Mouse (Mus musculus) layer of hippocampus, postnatal 14 days (tissue): Measurements from ENCODE around the gene Myo1d. TPM values are rescaled to one million over a fixed set of nuclear protein-coding genes. Genes with fewer than 3 reads are reported as not detected.
A peak's percentile ranks its signal among the peaks of the same experiment; 100 is the strongest.
"Not testable (repeated sequence)": the region's sequence is repeated elsewhere in the genome, so short reads cannot be mapped to it uniquely, and the experiment has no call there.

ENCODE experiments used
- DNase-seq, 2 experiments: peaks; one replicate each; pipeline ENCODE4 v3.0.0; 2021 to 2022; ENCODE audit warnings: low spot score in 2 of 2, mixed read lengths in 1 of 2
- total RNA-seq, 2 experiments: library from RNA; stranded (reverse); gene quantifications; 2 replicates each; pipeline ENCODE4 v1.2.3; 2021

Myo1d gene
- total RNA-seq, 2 experiments from 2014 or later, result 4.7 to 5.0 TPM

GRCm38 (mm10) chr11:80484191-80484791 lies 295.5 kb downstream of the Myo1d start:
- peak; percentile 75 to 76 for DNase-seq

DNA sequence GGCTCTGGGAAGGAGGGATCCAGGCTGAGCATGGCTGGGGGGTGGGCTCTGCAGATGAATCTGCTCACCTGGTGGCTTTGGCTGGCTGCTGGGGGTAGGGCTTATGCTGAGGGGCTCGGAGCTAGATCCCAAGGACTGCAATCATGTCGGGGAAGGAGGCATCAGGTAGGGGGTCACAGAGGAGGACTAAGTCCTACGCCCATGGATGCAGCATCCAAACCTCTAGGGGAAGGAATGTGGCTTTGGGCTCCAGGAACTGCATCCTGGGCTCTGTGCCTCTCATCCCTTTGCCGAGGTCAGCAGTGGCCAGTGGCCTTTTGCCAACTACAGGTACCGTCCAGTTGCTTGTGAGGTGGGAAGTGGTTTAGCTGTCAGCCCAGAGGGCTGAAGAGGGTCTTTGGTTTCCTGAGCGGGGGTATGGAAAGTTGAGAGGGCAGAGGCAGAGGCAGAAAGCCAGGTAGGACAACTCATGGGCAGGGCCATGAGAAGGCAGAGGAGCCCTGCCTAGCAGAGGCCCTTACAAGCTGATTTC lies 296.2 kb downstream of the Myo1d start:
- DNase-seq, result no peak

DNA sequence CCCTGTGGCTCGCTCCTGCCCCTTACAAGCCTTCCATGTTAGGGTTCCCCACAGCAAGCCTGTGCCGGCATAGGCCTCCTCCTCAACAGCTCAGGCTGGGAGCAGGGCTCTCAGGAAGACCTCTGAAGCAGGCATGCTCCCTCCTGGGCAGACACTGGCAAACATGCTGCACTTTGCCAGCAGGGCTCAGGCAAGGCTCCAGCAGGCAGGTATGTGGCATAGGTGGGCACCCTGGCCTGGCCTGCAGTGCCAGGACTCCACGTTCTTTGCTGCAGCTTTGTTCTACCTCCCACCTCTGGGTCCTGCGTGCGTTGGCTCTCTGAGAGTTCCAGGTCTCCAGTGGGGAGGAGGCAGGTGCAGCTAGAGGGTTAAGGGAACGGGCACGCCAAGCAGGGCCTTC lies 296.9 kb downstream of the Myo1d start:
- DNase-seq, result no peak

DNA sequence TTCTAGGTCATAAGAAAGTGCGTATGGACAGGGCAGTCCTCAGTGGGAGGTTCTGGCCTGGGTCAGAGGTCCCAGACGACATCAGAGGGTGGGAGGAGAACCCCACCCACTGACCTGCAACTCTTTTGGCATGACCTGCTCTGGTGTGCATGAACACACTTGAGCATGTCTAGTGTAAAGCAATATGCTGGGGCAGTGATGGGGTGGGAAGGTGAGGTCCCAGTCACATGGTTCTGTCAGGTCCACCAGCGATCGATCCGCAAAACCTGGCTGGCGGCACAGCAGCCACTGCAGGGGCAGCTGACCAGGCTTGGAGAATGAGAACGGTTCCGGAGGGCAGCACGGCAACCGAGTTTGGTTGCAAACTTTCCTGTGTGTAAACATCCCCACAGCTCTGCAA lies 297.5 kb downstream of the Myo1d start:
- DNase-seq, result no peak

GRCm38 (mm10) chr11:80481409-80482050 lies 298.3 kb downstream of the Myo1d start:
- no peak for DNase-seq

- no peak for DNase-seq
These were observed 299.6 kb downstream of the Myo1d start for GRCm38 (mm10) chr11:80479906-80480866.

DNA sequence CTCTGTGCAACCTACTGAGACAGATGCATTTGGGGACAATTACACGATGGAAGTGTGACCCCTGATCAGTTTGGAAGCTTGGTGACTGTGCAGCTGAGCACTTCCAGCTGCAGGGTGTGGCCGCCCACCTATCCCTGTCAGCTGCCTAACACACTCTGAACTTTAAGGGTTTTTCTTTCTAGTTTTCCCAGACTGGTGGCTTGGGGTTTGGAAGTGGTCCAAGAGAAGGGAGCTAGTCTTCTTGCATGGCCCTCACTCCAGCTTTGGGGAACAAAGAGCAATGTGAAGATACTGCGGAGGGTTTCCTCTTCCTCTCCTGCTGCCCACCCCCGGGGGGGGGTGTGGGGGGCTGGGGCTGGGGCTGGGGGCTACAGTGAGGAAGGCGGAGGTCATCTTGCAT lies 300.4 kb downstream of the Myo1d start:
- peak; percentile 42 to 53 for DNase-seq

DNA sequence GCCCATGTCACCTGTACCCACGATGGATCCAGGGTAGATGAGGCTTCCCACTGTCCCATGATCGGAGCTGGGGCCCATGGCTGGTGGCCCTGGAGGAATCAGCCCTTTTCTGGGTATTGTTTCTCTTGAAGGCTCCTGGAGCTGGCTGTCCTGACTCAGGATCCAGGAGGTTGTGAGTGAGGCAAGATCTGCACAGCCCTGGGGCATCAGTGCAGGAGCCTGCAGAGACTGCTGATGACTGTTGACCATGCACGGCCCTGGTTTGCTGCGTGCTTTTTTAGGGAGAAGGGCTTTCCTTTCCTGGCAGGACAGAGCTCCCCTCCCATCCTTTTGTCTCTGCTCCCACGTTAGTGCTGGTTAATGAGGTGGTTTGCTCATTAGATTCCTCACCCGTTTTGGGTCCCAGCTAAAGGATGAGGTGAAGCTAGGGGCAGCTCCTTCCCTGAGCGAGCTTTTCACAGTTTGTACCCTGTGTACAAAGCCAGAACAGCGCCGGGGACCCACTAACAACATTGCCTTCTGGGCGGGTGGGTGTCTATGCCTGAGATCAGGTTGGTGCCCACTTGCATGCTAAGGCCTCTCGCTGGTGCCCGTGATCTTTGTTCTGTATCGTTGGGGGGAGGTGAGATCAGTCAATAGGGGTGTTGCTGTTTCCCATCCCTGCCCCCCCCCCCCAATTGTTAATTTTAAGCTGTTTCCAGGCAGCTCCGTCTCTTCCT lies 301.0 kb downstream of the Myo1d start:
- peak in 1 of 2 experiments; percentile 33 for DNase-seq

- DNase-seq, result peak; percentile 32 to 57
These were observed 302.3 kb downstream of the Myo1d start for GRCm38 (mm10) chr11:80477341-80478199.

DNA sequence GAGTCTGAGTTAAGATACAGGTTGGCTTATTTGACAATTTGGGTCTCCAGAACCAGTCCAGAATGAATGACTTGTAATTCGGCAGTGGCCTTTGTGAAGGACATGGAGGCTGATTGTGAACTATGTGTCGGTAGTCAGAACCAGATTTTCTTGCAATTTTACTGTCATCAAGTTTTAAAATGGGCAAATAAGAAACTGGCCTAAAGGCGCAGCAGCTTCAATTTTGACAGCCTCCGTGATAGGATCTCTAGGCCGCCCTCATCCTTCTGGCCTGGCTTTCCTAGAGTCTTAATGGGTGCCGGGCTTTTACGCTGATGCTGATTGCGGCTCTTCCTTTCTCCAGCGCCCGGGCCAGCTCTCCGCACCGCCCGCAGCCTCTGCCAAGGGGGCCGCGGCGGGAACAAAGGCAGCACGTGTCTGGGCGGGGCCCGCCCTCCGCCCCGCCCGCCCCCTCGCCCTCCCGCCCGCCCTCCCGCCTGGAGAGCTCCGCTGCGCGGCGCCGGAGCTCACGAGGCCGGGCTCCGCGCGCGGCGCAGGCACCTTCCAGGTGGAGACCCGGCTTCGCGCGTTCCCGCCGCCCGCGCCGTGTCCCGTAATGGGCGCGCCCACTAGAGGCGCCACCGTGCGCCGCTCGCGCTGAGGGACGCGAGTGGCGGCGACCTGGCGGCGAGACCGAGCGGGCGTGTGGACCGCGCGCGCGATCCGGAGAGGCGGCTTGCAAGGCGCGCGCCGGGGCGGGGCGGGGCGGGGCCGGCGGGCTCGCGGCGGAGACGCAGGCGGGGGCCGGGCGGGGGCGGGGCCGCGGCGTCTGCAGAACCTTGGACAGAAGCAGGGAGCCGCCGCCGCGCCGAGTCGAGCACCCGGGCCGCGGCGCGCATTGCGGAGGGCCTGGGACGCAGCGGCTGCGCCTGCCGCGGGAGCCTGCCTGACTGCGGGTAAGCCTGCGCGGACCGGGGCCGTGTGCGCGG lies 303.3 kb downstream of the Myo1d start, which contains the start of gene Cdk5r1:
Cdk5r1 (plus strand) TSS at position 802 of the 968 bp plus-strand sequence.
- peak; percentile 91 to 94 for DNase-seq

DNA sequence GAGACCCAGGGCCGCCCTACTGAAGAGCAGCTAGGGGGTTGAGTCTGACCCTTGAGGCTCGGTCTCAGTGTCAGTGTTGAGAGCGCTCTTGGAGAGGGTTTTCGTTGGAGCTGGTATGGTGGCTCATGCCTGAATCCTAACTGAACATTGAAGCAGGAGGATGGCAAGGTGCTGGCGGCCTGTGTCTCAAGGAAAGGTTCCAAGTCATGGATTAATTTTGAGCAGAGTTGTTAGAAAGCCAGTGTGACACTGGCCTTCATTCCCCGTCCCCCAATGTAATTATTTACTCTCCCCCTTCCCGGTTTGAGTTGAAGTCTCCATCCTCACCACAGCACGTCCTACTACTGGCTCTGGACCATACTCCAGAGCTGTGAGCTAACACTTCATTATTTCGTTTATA lies 304.3 kb downstream of the Myo1d start:
- no peak for DNase-seq

DNA sequence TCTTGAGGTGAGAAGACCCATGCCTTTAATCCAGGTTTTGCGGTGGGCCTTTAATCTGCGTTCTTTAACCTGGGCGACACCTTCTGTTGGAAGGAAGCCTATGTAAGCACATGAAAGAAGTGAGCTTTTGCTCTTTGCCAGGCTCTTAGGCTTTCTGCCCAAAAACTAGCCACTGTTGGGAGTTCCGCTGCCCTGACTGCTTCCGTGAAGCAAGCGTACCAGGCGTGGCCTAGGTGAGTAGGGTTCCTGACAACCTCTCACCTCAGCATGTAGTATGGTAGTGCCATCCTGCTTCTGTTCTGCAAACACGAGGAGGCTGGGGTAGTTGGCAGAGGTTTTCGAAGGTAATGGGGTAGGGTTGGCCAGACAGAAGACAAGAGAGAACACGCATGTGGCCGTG lies 305.0 kb downstream of the Myo1d start:
- DNase-seq, result no peak

GRCm38 (mm10) chr11:80474175-80474691 lies 305.6 kb downstream of the Myo1d start:
- DNase-seq, result peak in 1 of 2 experiments; percentile 45

DNA sequence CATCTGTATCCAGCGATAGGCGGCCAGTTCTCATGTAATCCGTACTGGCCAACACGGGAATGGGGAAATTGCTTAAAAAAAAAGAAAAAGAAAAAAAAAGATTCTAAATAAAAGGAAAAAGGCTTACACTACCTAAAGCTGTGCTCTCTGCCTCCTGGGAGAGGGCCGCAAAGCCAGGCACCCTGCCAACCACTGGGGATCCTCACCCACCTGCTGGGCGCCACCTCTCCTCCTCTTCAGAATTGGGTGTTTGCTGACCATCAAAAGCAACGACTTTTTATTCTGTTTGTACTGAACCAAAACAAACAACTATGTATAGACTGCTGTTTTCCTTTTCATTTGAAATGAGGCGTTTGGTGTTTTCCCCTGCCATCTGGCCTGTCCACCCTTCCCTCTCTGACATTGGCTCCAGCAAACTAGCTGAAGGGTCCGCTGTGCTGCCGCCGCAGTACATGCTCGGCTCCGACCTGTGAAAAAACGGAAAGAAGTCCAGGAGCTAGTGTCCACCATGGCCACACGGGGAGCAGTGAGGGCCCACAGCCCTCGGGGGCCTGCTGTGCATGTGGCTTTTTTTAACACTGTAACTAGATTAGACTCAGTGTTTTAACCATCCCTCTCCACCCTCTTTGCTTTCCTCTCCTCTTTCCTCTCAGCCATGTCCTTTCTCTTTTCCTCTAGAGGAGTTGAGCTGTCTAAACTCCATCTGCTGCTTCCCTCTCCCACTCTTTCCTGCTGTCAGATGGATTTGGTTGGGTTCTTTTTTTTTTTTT lies 307.8 kb downstream of the Myo1d start:
- peak in 1 of 2 experiments; percentile 44 for DNase-seq

DNA sequence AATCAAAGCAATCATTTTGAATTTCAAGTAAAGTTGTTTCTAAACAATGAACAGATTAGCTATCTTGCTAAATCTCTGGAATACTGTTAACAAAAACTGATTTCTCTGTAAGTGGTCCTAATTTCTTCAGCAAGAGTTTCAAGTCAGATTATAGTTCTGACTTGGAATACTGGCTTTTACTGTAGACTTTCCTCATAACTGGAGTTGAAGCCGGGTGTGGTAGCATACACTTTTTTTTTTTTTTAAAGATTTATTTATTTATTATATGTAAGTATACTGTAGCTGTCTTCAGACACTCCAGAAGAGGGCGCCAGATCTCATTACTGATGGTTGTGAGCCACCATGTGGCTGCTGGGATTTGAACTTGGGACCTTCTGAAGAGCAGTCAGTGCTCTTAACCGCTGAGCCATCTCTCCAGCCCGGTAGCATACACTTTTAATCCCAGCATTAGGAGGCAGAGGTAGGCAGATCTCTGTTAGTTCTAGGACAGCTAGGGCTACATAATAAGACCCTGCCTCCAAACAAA lies 316.2 kb downstream of the Myo1d start:
- DNase-seq, result not testable (repeated sequence)

DNA sequence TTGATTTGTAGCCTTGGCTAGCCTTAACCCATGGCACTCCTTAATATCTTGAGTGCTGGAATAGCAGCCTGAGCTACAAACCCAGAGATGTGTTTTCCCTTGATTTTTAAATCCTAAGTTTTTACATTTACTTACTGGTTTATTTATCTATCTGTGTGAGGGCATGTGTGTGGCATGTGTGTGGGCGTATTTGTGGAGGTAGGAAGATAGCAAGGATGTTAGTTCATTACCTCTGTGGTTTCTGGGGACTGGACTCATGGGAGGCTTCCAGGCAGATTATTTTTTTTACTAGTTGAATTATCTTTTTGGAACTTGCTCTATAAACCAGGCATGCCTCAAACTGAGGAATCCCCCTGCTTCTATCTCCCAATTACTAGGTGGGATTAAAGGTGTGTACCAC lies 326.6 kb downstream of the Myo1d start:
- no peak for DNase-seq

- no peak for DNase-seq
These were observed 327.6 kb downstream of the Myo1d start for GRCm38 (mm10) chr11:80452242-80452641.
